Mouse (Mus musculus) left cerebral cortex, adult 2 months (tissue): ENCODE results near the gene Spock1. TPM values are rescaled to one million over a fixed set of nuclear protein-coding genes. Genes with fewer than 3 reads are reported as not detected.

Experiments
- DNase-seq, 2 experiments: peaks; one replicate each; pipeline ENCODE4 v3.0.0; 2021 to 2022; ENCODE audit warnings: low spot score in 2 of 2, mixed read lengths in 1 of 2; ENCODE audit errors: extremely low spot score in 1 of 2
- H3K27ac ChIP-seq: fragments of 200-600 bp; 2 replicates; pipeline ENCODE4 v1.8.1; 2022
- H3K4me3 ChIP-seq: fragments of 200-600 bp; 2 replicates; pipeline ENCODE4 v1.8.1; 2022
- CTCF ChIP-seq: fragments of 200-600 bp; IDR thresholded peaks from 2 replicates; pipeline ENCODE4 v1.8.1; 2022; ENCODE audit warnings: antibody characterized with exemption, mild to moderate bottlenecking, moderate library complexity
- intact Hi-C: fragments of 180-260 bp; cut with DNase I; formaldehyde crosslinking; loops from one replicate; pipeline ENCODE4 v1.15.1; 2025
- total RNA-seq, 2 experiments: library from RNA; stranded (reverse); gene quantifications; 2 replicates each; pipeline ENCODE4 v1.2.3; 2021

Gene Spock1
- total RNA-seq, 2 experiments from 2014 or later: 276 to 279 TPM

GRCm38 (mm10) chr13:57549743-57550142 lies 358.4 kb downstream of the Spock1 start:
- intact Hi-C loops: no loop called here
- Histone ChIP-seq H3K4me3 (no peak overlapping the region), H3K27ac (no peak overlapping the region)
- no peak for DNase-seq
- peak; percentile 39 for TF ChIP-seq CTCF

- Histone ChIP-seq H3K27ac (no peak overlapping the region), H3K4me3 (no peak overlapping the region)
- no peak for TF ChIP-seq CTCF
- intact Hi-C loops: no loop called here
- DNase-seq: no peak
These were observed 371.1 kb downstream of the Spock1 start for GRCm38 (mm10) chr13:57536988-57537547.

- intact Hi-C loops: no loop called here
- DNase-seq: no peak
- Histone ChIP-seq H3K27ac (no peak overlapping the region), H3K4me3 (no peak overlapping the region)
- TF ChIP-seq CTCF: no peak
These were observed 373.8 kb downstream of the Spock1 start for GRCm38 (mm10) chr13:57534325-57534724.

- TF ChIP-seq CTCF: no peak
- no peak for DNase-seq
- no peak overlapping the region for H3K4me3 ChIP-seq
- intact Hi-C loops: no loop called here
- H3K27ac ChIP-seq: no peak overlapping the region
These were observed 382.2 kb downstream of the Spock1 start for GRCm38 (mm10) chr13:57525946-57526345.

GRCm38 (mm10) chr13:57524546-57524945 lies 383.6 kb downstream of the Spock1 start:
- no peak for TF ChIP-seq CTCF
- DNase-seq: no peak
- intact Hi-C loops: loop anchor here (5.0 kb wide), 3 partner anchors 93 to 383 kb away; partner anchors contain the start of gene Spock1
- H3K27ac ChIP-seq: peak overlapping the region; percentile 37; the same call in 1 of the 2 replicates
- H3K4me3 ChIP-seq: no peak overlapping the region

GRCm38 (mm10) chr13:57523366-57523765 lies 384.8 kb downstream of the Spock1 start:
- DNase-seq: no peak
- H3K27ac ChIP-seq: peak overlapping the region; percentile 37
- TF ChIP-seq CTCF: no peak
- no peak overlapping the region for H3K4me3 ChIP-seq
- intact Hi-C loops: loop anchor here (5.0 kb wide), 3 partner anchors 94 to 384 kb away; partner anchors contain the start of gene Spock1

GRCm38 (mm10) chr13:57522319-57522718 lies 385.8 kb downstream of the Spock1 start:
- intact Hi-C loops: loop anchor here (5.0 kb wide), 3 partner anchors 95 to 385 kb away; partner anchors contain the start of gene Spock1

GRCm38 (mm10) chr13:57521152-57521551 lies 387.0 kb downstream of the Spock1 start:
- intact Hi-C loops: loop anchor here (5.0 kb wide), 3 partner anchors 96 to 386 kb away; partner anchors contain the start of gene Spock1
- Histone ChIP-seq H3K4me3 (no peak overlapping the region), H3K27ac (no peak overlapping the region)
- peak; percentile 74 for TF ChIP-seq CTCF
- no peak for DNase-seq

More at GRCm38 (mm10) chr13:57522319-57522718, 385.8 kb downstream of the Spock1 start:
- no peak overlapping the region for H3K4me3 ChIP-seq
- TF ChIP-seq CTCF: no peak
- H3K27ac ChIP-seq: peak overlapping the region; percentile 56; the same call in 1 of the 2 replicates
- DNase-seq: no peak

GRCm38 (mm10) chr13:57519790-57520189 lies 388.3 kb downstream of the Spock1 start:
- intact Hi-C loops: loop anchor here (5.0 kb wide), 3 partner anchors 98 to 388 kb away; partner anchors contain the start of gene Spock1
- DNase-seq: no peak
- no peak for TF ChIP-seq CTCF
- H3K4me3 ChIP-seq: no peak overlapping the region
- H3K27ac ChIP-seq: no peak overlapping the region

GRCm38 (mm10) chr13:57515737-57516136 lies 392.4 kb downstream of the Spock1 start:
- H3K27ac ChIP-seq: no peak overlapping the region
- TF ChIP-seq CTCF: no peak
- no peak for DNase-seq
- H3K4me3 ChIP-seq: no peak overlapping the region
- intact Hi-C loops: no loop called here

- DNase-seq: no peak
These were observed 406.6 kb downstream of the Spock1 start for GRCm38 (mm10) chr13:57501552-57501951.

GRCm38 (mm10) chr13:57496778-57497177 lies 411.4 kb downstream of the Spock1 start:
- intact Hi-C loops: no loop called here
- TF ChIP-seq CTCF: no peak

More at GRCm38 (mm10) chr13:57501552-57501951, 406.6 kb downstream of the Spock1 start:
- H3K27ac ChIP-seq: no peak overlapping the region
- peak; percentile 40 for TF ChIP-seq CTCF
- no peak overlapping the region for H3K4me3 ChIP-seq
- intact Hi-C loops: loop anchor here (5.0 kb wide), 1 partner anchor 406 kb away; the partner anchor contains the start of gene Spock1

GRCm38 (mm10) chr13:57494838-57495237 lies 413.3 kb downstream of the Spock1 start:
- no peak for TF ChIP-seq CTCF
- intact Hi-C loops: no loop called here

More at GRCm38 (mm10) chr13:57496778-57497177, 411.4 kb downstream of the Spock1 start:
- Histone ChIP-seq H3K27ac (no peak overlapping the region), H3K4me3 (no peak overlapping the region)
- DNase-seq: no peak

More at GRCm38 (mm10) chr13:57494838-57495237, 413.3 kb downstream of the Spock1 start:
- Histone ChIP-seq H3K27ac (no peak overlapping the region), H3K4me3 (no peak overlapping the region)
- DNase-seq: no peak
